Mouse (Mus musculus) CD4-positive, CD25-positive, alpha-beta regulatory T cell, adult 4 months (primary cell): ENCODE data around the gene Shank2. TPM values are rescaled to one million over a fixed set of nuclear protein-coding genes. Genes with fewer than 3 reads are reported as not detected.

ENCODE experiments used
- ATAC-seq: one replicate; pipeline ENCODE4 v1.8.0; 2017
- polyA plus RNA-seq, 2 experiments: library from polyadenylated mRNA; unstranded; fragments of 100-300 nt; shearing (Covaris generic); gene quantifications; one replicate each; pipeline ENCODE4 v1.2.1; 2017

Gene Shank2
- polyA plus RNA-seq, 2 experiments from 2014 or later = 0.05 TPM; not detected in 1

- ATAC-seq = no peak
These were observed 230.5 kb downstream of the Shank2 start for GRCm38 (mm10) chr7:144232132-144232706.

GRCm38 (mm10) chr7:144233479-144233878 lies 231.8 kb downstream of the Shank2 start:
- ATAC-seq = no peak

GRCm38 (mm10) chr7:144234783-144235182 lies 233.1 kb downstream of the Shank2 start:
- no peak for ATAC-seq

GRCm38 (mm10) chr7:144235523-144235922 lies 233.8 kb downstream of the Shank2 start:
- ATAC-seq = no peak

GRCm38 (mm10) chr7:144236802-144237201 lies 235.1 kb downstream of the Shank2 start:
- no peak for ATAC-seq

GRCm38 (mm10) chr7:144238409-144238808 lies 236.7 kb downstream of the Shank2 start:
- ATAC-seq = no peak

- ATAC-seq = no peak
These were observed 237.3 kb downstream of the Shank2 start for GRCm38 (mm10) chr7:144238992-144239391.

GRCm38 (mm10) chr7:144239571-144240370 lies 238.0 kb downstream of the Shank2 start:
- ATAC-seq = no peak

GRCm38 (mm10) chr7:144240736-144241343 lies 239.1 kb downstream of the Shank2 start:
- no peak for ATAC-seq

- no peak for ATAC-seq
These were observed 242.5 kb downstream of the Shank2 start for GRCm38 (mm10) chr7:144244203-144244602.

- no peak for ATAC-seq
These were observed 244.5 kb downstream of the Shank2 start for GRCm38 (mm10) chr7:144246271-144246670.

- no peak for ATAC-seq
These were observed 247.1 kb downstream of the Shank2 start for GRCm38 (mm10) chr7:144248686-144249422.

GRCm38 (mm10) chr7:144250791-144251190 lies 249.1 kb downstream of the Shank2 start:
- ATAC-seq = no peak

- no peak for ATAC-seq
These were observed 249.5 kb downstream of the Shank2 start for GRCm38 (mm10) chr7:144251250-144251649.

GRCm38 (mm10) chr7:144254674-144255246 lies 253.0 kb downstream of the Shank2 start:
- ATAC-seq = no peak

GRCm38 (mm10) chr7:144257821-144258220 lies 256.1 kb downstream of the Shank2 start:
- no peak for ATAC-seq

- no peak for ATAC-seq
These were observed 256.6 kb downstream of the Shank2 start for GRCm38 (mm10) chr7:144258332-144258731.

- no peak for ATAC-seq
These were observed 260.9 kb downstream of the Shank2 start for GRCm38 (mm10) chr7:144262666-144263065.

GRCm38 (mm10) chr7:144266745-144267144 lies 265.0 kb downstream of the Shank2 start:
- no peak for ATAC-seq

GRCm38 (mm10) chr7:144268329-144268728 lies 266.6 kb downstream of the Shank2 start:
- no peak for ATAC-seq

GRCm38 (mm10) chr7:144268778-144269177 lies 267.1 kb downstream of the Shank2 start:
- no peak for ATAC-seq

- no peak for ATAC-seq
These were observed 269.3 kb downstream of the Shank2 start for GRCm38 (mm10) chr7:144271074-144271473.

GRCm38 (mm10) chr7:144278703-144279102 lies 277.0 kb downstream of the Shank2 start:
- no peak for ATAC-seq
